Mouse (Mus musculus): ENCODE measurements around the gene Nfix. TPM values are rescaled to one million over a fixed set of nuclear protein-coding genes. Genes with fewer than 3 reads are reported as not detected.
A peak's percentile ranks its signal among the peaks of the same experiment; 100 is the strongest.

Nfix gene
- polyA plus RNA-seq, 1 experiment: 22.1 TPM

GRCm38 (mm10) chr8:84713381-84713780, 86.8 kb downstream of the Nfix start:
- TF ChIP-seq CTCF (conservative IDR thresholded peaks at IDR 0.05; ENCODE audit: insufficient read depth, insufficient read length, low read depth, low read length): no peak
- TF ChIP-seq POLR2A (IDR thresholded peaks at IDR 0.05; ENCODE audit: low read depth, low read length): no peak
- Histone ChIP-seq H3K27me3 (replicated peaks; ENCODE audit: control insufficient read depth, insufficient read depth, low read length) (no peaks in the 10 kb centered on the region), H3K4me1 (ENCODE audit: control insufficient read depth, insufficient read depth, low read length) (no peaks in the 10 kb centered on the region), H3K27ac (ENCODE audit: insufficient read depth, low read depth, low read length) (peak overlapping the region; percentile 2; the same call in 1 of the 2 replicates), H3K36me3 (ENCODE audit: control insufficient read depth, insufficient read depth, low read length) (no peaks in the 10 kb centered on the region), H3K4me3 (ENCODE audit: insufficient read depth, low read depth, low read length) (no peak overlapping the region)
- no peak for DNase-seq
- WGBS: 62% methylated on average over 4 of the region's 4 CpGs

- 29% methylated on average over 3 of the region's 3 CpGs for whole genome bisulfite sequencing
- H3K4me1 ChIP-seq (ENCODE audit: control insufficient read depth, insufficient read depth, low read length): no peaks in the 10 kb centered on the region
- H3K36me3 ChIP-seq (ENCODE audit: control insufficient read depth, insufficient read depth, low read length): no peaks in the 10 kb centered on the region
- peak overlapping the region; percentile 2; the same call in 1 of the 2 replicates for H3K27ac ChIP-seq (ENCODE audit: insufficient read depth, low read depth, low read length)
- no peaks in the 10 kb centered on the region for H3K27me3 ChIP-seq (replicated peaks; ENCODE audit: control insufficient read depth, insufficient read depth, low read length)
- TF ChIP-seq POLR2A (IDR thresholded peaks at IDR 0.05; ENCODE audit: low read depth, low read length): no peak
- no peak for TF ChIP-seq CTCF (conservative IDR thresholded peaks at IDR 0.05; ENCODE audit: insufficient read depth, insufficient read length, low read depth, low read length)
- no peak overlapping the region for H3K4me3 ChIP-seq (ENCODE audit: insufficient read depth, low read depth, low read length)
- DNase-seq: no peak
Observed at GRCm38 (mm10) chr8:84712759-84713120, 87.4 kb downstream of the Nfix start.

- Histone ChIP-seq H3K4me1 (ENCODE audit: control insufficient read depth, insufficient read depth, low read length) (no peaks in the 10 kb centered on the region), H3K4me3 (ENCODE audit: insufficient read depth, low read depth, low read length) (no peak overlapping the region), H3K27me3 (replicated peaks; ENCODE audit: control insufficient read depth, insufficient read depth, low read length) (no peaks in the 10 kb centered on the region), H3K36me3 (ENCODE audit: control insufficient read depth, insufficient read depth, low read length) (no peaks in the 10 kb centered on the region), H3K27ac (ENCODE audit: insufficient read depth, low read depth, low read length) (peak overlapping the region; percentile 78)
- TF ChIP-seq CTCF (conservative IDR thresholded peaks at IDR 0.05; ENCODE audit: insufficient read depth, insufficient read length, low read depth, low read length): no peak
- TF ChIP-seq POLR2A (IDR thresholded peaks at IDR 0.05; ENCODE audit: low read depth, low read length): no peak
- 33% methylated on average over 11 of the region's 11 CpGs for WGBS
- DNase-seq: no peak
Observed at GRCm38 (mm10) chr8:84711933-84712758, 88.0 kb downstream of the Nfix start.

GRCm38 (mm10) chr8:84711312-84711711, 88.8 kb downstream of the Nfix start:
- no peak for TF ChIP-seq CTCF (conservative IDR thresholded peaks at IDR 0.05; ENCODE audit: insufficient read depth, insufficient read length, low read depth, low read length)
- no peak for TF ChIP-seq POLR2A (IDR thresholded peaks at IDR 0.05; ENCODE audit: low read depth, low read length)
- Histone ChIP-seq H3K27me3 (replicated peaks; ENCODE audit: control insufficient read depth, insufficient read depth, low read length) (no peaks in the 10 kb centered on the region), H3K27ac (ENCODE audit: insufficient read depth, low read depth, low read length) (0 out of 2 replicates have a peak overlapping the region, but pooled peaks have one; percentile 27), H3K4me3 (ENCODE audit: insufficient read depth, low read depth, low read length) (no peak overlapping the region), H3K4me1 (ENCODE audit: control insufficient read depth, insufficient read depth, low read length) (no peaks in the 10 kb centered on the region), H3K36me3 (ENCODE audit: control insufficient read depth, insufficient read depth, low read length) (no peaks in the 10 kb centered on the region)
- 53% methylated on average over 3 of the region's 3 CpGs for WGBS
- DNase-seq: no peak

- TF ChIP-seq CTCF (conservative IDR thresholded peaks at IDR 0.05; ENCODE audit: insufficient read depth, insufficient read length, low read depth, low read length) (no peak), POLR2A (IDR thresholded peaks at IDR 0.05; ENCODE audit: low read depth, low read length) (no peak)
- no peak overlapping the region for H3K4me3 ChIP-seq (ENCODE audit: insufficient read depth, low read depth, low read length)
- H3K27me3 ChIP-seq (replicated peaks; ENCODE audit: control insufficient read depth, insufficient read depth, low read length): peaks cover 4% of the 10 kb centered on the region; the same call in 1 of the 2 replicates
- WGBS: 83% methylated on average over 1 of the region's 1 CpGs
- H3K27ac ChIP-seq (ENCODE audit: insufficient read depth, low read depth, low read length): no peak overlapping the region
- H3K4me1 ChIP-seq (ENCODE audit: control insufficient read depth, insufficient read depth, low read length): no peaks in the 10 kb centered on the region
- no peak for DNase-seq
- no peaks in the 10 kb centered on the region for H3K36me3 ChIP-seq (ENCODE audit: control insufficient read depth, insufficient read depth, low read length)
Observed at GRCm38 (mm10) chr8:84709931-84710330, 90.2 kb downstream of the Nfix start.

GRCm38 (mm10) chr8:84708774-84709475, 91.2 kb downstream of the Nfix start:
- 26% methylated on average over 12 of the region's 12 CpGs for WGBS
- peak; percentile 92 for TF ChIP-seq CTCF (conservative IDR thresholded peaks at IDR 0.05; ENCODE audit: insufficient read depth, insufficient read length, low read depth, low read length)
- no peak for TF ChIP-seq POLR2A (IDR thresholded peaks at IDR 0.05; ENCODE audit: low read depth, low read length)
- H3K4me1 ChIP-seq (ENCODE audit: control insufficient read depth, insufficient read depth, low read length): no peaks in the 10 kb centered on the region
- peak; percentile 88 for DNase-seq
- no peak overlapping the region for H3K4me3 ChIP-seq (ENCODE audit: insufficient read depth, low read depth, low read length)
- peaks cover 4% of the 10 kb centered on the region; the same call in 1 of the 2 replicates for H3K27me3 ChIP-seq (replicated peaks; ENCODE audit: control insufficient read depth, insufficient read depth, low read length)
- no peaks in the 10 kb centered on the region for H3K36me3 ChIP-seq (ENCODE audit: control insufficient read depth, insufficient read depth, low read length)
- no peak overlapping the region for H3K27ac ChIP-seq (ENCODE audit: insufficient read depth, low read depth, low read length)

GRCm38 (mm10) chr8:84708071-84708541, 92.0 kb downstream of the Nfix start:
- no peak overlapping the region for H3K27ac ChIP-seq (ENCODE audit: insufficient read depth, low read depth, low read length)
- no peak overlapping the region for H3K4me3 ChIP-seq (ENCODE audit: insufficient read depth, low read depth, low read length)
- 44% methylated on average over 15 of the region's 15 CpGs for WGBS
- no peaks in the 10 kb centered on the region for H3K4me1 ChIP-seq (ENCODE audit: control insufficient read depth, insufficient read depth, low read length)
- DNase-seq: no peak
- H3K27me3 ChIP-seq (replicated peaks; ENCODE audit: control insufficient read depth, insufficient read depth, low read length): peaks cover 4% of the 10 kb centered on the region; the same call in 1 of the 2 replicates
- no peaks in the 10 kb centered on the region for H3K36me3 ChIP-seq (ENCODE audit: control insufficient read depth, insufficient read depth, low read length)
- TF ChIP-seq CTCF (conservative IDR thresholded peaks at IDR 0.05; ENCODE audit: insufficient read depth, insufficient read length, low read depth, low read length) (no peak), POLR2A (IDR thresholded peaks at IDR 0.05; ENCODE audit: low read depth, low read length) (no peak)

All from kidney, adult 2 months (tissue).